Mouse (Mus musculus) thymus, postnatal 0 days (tissue): ENCODE measurements around the gene Cyp4x1. TPM values are rescaled to one million over a fixed set of nuclear protein-coding genes. Genes with fewer than 3 reads are reported as not detected.

Experiments
- DNase-seq: peaks from one replicate; pipeline ENCODE4 v3.0.0-alpha.2; 2015; ENCODE audit warnings: low spot score
- polyA plus RNA-seq: library from polyadenylated mRNA; unstranded; fragments of >200 nt; fragmentation: Nextera tagmentation; extraction: Ambion mirVana; gene quantifications from 2 replicates; pipeline ENCODE4 v1.2.1, GENCODE M21; 2015

The Cyp4x1 gene
- polyA plus RNA-seq, 1 experiment from 2014 or later: not detected

DNA sequence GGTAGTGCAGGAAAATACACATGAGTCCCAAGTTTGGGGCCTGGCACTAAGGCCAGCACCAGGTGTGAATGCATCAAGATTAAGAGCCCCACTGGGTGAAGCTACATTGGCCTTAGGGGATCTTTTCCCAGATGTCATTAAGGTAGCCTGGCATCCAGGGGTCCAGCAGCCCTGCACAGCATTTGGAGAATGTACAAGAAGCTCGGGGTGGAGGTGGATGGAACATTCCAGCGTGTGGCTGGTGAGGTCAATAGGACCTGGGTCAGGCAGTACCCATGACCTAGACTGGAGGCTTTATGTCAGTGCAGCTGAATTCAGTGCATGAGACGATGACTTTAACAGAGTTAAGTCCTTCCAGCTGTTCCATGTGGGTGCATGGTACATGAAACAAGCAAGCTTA, 42.3 kb downstream of the Cyp4x1 start:
- no peak for DNase-seq

DNA sequence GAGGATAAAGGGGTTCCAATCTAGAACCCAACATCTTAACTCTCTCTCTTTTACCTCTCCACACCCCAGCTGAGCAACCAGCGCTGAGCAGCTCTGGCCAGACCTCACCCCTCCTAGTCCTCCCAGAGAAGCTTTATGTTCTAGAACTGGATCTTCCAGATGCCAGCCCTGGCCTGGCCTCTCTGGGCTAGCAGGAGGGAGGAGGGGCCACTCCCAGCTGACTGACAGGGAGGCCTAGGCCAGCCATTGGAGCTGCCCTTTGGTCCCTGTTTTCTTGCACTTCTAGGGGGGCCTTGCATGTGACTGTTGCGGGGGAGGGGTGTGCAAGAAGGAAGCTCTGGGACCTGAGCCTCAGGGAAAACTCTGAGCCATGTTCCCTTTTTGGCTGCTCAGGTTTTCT, 43.5 kb downstream of the Cyp4x1 start:
- DNase-seq: no peak

DNA sequence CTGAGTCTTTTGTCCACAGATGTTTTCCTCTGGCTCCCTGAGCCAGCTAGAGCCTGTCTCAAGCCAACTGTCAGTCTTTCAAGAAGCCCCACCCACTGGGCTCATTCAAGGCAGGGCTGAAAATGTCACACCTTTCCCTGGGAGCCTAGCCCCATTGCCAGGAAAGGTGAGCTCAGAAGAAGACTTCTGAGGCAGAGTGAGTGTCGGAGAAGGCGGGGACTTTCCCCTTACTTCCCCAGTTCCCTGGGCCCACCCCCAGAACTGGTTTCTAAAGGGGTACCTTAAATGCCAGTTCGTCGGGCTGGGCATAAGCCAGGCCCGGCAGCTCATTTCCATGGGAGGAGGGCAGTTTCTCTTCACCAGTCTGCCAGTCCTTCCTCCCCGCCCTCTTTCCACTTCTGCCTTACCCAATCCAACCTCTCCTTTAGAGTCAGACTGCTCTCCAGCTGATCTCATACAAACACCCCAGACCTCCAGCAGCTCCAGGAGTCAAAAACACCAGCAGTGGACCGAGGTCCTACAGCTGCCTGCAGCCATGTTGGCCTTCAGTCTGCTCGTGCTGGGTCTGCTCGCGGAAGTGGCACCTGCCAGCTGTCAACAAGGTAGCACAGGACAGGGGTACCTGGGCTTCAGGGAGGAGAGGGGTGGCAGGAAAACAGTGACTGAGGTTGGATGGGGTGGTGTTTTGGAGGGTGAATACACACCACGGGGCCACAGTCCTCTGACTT, 45.3 kb downstream of the Cyp4x1 start, which contains the start of gene Pdzk1ip1:
Pdzk1ip1 (plus strand) TSS at position 98 of the 728 bp plus-strand sequence.
- DNase-seq: no peak

- DNase-seq: no peak
Measured at GRCm38 (mm10) chr4:115086763-115087415, 47.2 kb downstream of the Cyp4x1 start.

DNA sequence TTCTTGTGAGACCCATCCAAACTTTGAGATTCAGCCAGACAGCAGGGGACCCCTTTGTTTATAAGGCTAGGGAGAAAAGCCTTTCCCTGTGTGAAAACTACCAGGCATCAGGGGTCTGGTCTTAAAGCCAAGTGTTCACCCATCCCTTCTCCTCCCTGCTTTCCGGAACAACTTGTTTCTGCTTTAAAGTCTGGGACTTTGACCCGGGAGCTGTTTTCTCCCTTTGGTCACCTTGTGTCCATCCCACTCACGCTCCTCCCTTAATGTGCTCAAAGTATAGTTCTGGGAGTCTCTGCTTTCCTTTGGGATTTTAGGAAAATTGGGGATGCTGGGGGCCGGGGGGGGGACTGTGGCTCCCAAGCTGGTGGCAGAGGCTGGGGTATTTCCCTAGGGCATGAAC, 47.8 kb downstream of the Cyp4x1 start:
- no peak for DNase-seq

- peak; percentile 55 for DNase-seq
Measured at GRCm38 (mm10) chr4:115085522-115086095, 48.5 kb downstream of the Cyp4x1 start.

DNA sequence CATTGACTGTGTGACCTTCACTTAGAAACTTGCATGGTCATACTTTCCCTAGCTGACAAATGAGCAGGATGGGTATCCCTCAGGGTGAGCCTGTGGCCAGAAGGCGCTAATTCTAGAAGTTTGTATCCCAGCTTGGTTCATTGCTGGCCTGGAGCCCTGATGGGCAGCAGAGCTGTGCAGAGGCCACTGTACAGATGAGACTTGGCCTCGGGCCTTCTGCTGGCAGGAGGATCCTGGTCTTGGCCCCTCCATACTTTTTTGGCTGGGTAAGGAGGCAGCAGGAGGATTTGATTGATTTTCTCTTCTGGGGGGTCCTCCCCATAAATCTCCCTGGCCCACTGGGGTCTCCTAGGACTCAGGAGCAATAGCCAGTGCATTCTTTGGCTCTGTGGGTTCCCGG, 51.0 kb downstream of the Cyp4x1 start:
- DNase-seq: no peak

GRCm38 (mm10) chr4:115079821-115080349, 54.2 kb downstream of the Cyp4x1 start:
- DNase-seq: no peak

DNA sequence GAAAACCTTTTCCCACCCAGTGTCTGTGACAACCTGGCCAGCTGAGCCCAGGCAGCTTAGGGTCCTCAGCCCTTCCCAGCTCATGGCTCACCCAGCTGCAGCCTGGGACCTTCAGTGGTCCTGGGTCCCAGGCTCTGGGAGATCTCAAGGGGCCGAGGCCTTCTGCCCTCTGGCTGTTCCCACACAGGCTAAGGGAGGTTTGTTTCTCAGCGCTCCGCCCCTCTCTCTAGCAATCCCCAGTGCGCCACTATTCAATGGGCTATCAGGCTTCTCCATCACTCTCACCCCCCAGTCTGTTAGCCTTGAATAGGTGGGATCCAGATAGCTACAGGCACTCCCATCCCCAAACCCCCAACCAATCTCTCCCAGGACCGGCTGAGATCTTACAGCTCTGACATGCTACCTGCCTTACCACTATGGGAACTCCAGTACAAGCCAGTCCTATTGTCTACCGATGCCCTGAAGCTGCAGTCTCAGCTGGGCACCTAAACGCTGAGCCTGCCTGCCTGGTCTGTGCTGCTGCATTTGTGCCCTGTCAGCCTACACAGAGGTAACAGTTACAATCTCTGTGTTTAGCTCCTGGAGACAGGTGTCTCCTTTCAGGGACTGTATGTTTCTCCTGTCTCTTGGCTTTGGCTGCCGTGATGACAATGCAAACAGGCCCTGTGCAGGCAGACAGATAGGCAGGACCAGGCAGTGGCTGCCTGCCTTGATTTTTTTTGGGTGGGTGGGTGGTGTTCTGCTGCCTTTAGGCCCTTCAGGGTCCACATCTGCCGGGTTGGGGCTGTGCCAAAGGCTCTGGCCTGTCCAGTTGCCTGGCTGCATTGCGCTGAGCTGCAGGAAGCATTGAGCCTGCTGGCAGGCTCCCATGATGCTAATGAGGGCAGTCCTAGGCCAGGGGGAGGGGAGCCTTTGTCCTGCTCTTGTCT, 54.9 kb downstream of the Cyp4x1 start:
- no peak for DNase-seq

- DNase-seq: peak; percentile 42
Measured at GRCm38 (mm10) chr4:115075204-115075915, 58.7 kb downstream of the Cyp4x1 start.

DNA sequence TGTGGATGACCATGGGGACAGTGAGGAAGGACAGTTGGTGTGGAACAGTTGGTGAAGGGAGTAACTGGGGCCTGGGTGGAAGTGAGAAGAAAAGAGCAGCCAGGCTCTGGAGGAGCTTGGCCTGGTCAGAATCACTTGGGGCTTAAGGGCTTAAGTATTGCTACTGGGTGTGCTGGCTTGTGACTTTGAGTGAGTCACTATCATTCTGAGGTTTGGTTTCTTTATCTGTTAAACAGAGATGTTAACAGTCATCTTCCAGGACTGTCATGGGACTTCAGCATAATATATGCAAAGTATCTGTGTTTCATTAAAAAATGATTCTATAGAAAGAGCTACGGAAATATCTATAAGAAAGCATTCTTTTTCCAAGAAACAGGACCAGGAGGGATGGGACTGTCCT, 59.3 kb downstream of the Cyp4x1 start:
- DNase-seq: no peak

GRCm38 (mm10) chr4:115071668-115072067, 62.4 kb downstream of the Cyp4x1 start:
- DNase-seq: no peak

DNA sequence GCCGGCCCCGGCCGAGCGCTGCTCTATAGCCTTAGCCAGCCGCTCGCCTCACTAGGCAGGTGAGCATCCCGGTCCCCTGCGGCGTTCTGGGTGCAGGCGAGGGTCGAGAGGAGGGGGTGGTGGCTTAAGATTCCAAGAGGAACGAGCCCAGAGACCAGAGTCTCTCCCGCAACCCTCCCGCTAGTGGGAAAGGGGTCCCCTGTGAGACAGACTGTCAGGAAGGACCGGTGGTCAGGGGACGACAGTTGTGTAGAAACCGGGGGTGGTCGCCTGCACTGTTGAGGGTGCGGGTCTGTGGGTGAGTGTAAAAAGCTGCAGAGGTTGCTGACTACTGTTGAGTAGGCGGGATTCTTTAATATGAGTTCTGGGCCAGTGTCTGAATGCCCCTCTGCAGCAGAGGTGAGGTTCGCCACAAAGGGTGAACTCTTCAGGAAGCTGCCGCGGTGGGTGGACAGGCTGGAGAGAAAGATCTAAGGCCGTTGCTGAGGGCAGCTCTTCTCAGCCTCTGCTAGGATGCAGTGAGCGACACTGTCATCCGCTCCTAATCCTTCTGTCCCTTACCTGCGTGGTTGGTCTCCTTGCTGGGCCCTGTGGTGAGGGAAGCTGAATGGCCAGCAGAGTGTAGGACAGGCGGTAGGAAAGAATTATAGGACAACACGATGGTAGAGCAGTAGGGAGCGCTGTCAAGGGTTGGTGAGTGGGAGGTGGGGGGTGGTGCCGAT, 70.4 kb downstream of the Cyp4x1 start:
- DNase-seq: no peak

DNA sequence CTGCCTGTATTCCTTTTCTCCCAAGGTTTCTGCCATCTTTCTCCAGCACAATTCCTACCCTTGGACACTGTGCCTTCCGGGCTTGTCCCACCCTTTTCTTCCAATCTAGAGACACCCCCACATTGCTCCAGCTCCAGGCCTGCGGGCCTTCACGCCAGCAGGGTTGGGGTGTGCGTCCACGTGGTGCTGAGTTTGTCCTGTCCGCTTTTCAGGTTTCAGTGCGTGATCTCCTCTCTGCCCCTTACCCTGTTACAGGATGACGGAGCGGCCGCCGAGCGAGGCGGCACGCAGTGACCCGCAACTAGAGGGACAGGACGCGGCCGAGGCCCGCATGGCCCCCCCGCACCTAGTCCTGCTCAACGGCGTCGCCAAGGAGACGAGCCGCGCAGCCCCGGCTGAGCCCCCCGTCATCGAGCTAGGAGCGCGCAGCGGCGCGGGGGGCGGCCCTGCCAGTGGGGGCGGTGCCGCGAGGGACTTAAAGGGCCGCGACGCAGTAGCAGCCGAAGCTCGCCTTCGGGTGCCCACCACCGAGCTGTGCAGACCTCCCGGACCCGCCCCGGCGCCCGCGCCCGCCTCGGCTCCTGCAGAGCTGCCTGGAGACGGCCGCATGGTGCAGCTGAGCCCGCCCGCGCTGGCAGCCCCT, 71.1 kb downstream of the Cyp4x1 start:
- peak; percentile 32 for DNase-seq

GRCm38 (mm10) chr4:115062540-115062874, 71.6 kb downstream of the Cyp4x1 start:
- no peak for DNase-seq

- DNase-seq: no peak
Measured at GRCm38 (mm10) chr4:115060753-115061152, 73.3 kb downstream of the Cyp4x1 start.

DNA sequence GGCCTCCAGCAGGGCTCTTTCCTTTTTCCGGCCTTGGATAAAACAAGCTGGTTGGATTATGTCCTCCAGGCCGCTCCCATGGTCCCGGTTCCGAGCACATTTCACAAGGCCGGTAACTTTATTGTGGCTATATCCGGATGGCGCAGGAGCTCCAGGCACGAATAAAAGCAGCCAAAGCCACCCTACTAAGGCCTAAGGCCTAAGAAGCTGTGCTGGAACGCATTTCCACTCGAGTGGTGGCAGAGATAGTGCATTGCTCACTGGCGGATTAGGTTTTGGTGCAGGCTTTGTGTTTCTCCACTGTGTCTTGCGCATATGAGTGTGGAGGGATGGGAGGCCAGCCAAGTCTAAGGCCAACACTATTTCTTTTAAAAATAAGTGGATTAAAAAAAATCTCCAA, 74.2 kb downstream of the Cyp4x1 start:
- DNase-seq: no peak

GRCm38 (mm10) chr4:115058871-115059590, 75.0 kb downstream of the Cyp4x1 start:
- no peak for DNase-seq

- no peak for DNase-seq
Measured at GRCm38 (mm10) chr4:115058317-115058761, 75.7 kb downstream of the Cyp4x1 start.
